21 mouse cellular contexts compared by ENCODE assay signal in the genomic region with DNA sequence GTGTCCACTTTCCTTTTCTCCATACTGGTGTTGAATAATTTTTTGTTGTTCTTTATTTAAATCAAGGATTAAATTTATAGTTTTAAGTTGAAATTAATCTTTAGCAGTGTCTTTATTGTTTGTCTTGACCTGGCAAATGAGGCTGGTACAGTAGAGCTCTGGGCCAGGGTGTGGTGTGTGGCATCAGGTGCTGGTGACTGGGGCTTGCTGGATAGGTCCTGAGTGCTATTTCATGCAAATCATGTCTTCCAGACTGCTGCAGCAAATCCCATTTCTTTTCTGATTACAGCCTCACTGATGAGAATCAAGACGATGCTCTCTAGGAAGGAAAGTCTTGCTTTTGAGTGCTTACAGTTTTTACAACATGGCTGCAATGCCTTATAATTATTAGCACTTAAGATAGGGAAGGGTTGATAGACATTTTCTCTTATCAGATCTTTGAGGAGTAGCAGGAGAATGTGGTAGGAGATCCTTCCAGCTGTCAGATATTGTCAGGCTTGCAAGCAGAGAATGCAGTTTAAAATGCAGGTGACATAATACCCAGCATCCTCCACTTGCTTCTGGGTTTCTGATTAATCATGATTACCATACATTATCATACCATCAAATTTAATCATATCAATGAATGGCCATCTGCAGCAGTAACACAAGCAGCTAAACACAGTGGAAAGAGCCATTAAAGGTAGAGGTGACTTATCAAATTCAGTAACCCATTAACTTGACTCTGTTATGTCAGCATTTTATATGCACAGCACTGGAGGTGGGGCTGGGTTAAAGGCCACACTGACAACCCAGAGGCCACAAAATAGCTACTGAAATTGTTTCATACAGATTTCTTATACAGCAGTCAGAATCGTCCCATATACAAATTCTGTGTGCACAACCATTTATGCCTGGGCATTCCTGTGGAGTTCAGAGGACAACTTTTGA. TPM values are rescaled to one million over a fixed set of nuclear protein-coding genes. Genes with fewer than 3 reads are reported as not detected.
DNase-seq lines count a peak whose midpoint lies in the region; ATAC-seq and TF ChIP-seq lines count a peak whose summit lies in the region.
"Had no signal": no experiment of that assay in that cellular context is flagged by ENCODE, and none has a peak within 500 bp of the region (broad histone marks: within the 10 kb centered on the region; RNA-seq: fewer than 3 reads in every experiment).

No protein-coding gene starts in this region.

- WGBS in hindbrain, embryonic 13.5 days = 63% methylated on average over 2 of the region's 2 CpGs
- 76% methylated on average over 2 of the region's 2 CpGs for WGBS in hindbrain, postnatal 0 days
- 85% methylated on average over 2 of the region's 2 CpGs for WGBS in midbrain, embryonic 12.5 days
- WGBS in midbrain, postnatal 0 days = 59% methylated on average over 2 of the region's 2 CpGs
- 60% methylated on average over 2 of the region's 2 CpGs for WGBS in hindbrain, embryonic 16.5 days
- WGBS in small intestine, adult 2 months = 38% methylated on average over 2 of the region's 2 CpGs

- peak overlapping the region; percentile 62 for H3K27ac ChIP-seq in hindbrain, embryonic 13.5 days
- H3K27ac ChIP-seq in hindbrain, postnatal 0 days = no peak overlapping the region
- H3K27ac ChIP-seq in midbrain, embryonic 12.5 days (replicated peaks) = peak overlapping the region; percentile 58; the same call in 1 of the 2 replicates
- H3K27ac ChIP-seq in midbrain, postnatal 0 days (ENCODE audit: low read depth, low read length) = no peak overlapping the region
- no peak overlapping the region for H3K27ac ChIP-seq in hindbrain, embryonic 16.5 days (ENCODE audit: low read depth, low read length)
- peak overlapping the region; percentile 87 for H3K27ac ChIP-seq in small intestine, adult 2 months (ENCODE audit: insufficient read depth, low read depth, low read length)
- H3K27ac ChIP-seq: embryonic facial prominence, embryonic 10.5 days; limb, embryonic 13.5 days; liver, embryonic 15.5 days; macrophage; stomach, postnatal 0 days had no signal

- TF ChIP-seq CTCF in hindbrain, postnatal 0 days (IDR thresholded peaks at IDR 0.05; ENCODE audit: low read depth) = no peak
- no peak for TF ChIP-seq CTCF in midbrain, postnatal 0 days (IDR thresholded peaks at IDR 0.05)
- no peak for TF ChIP-seq CTCF in small intestine, adult 2 months (IDR thresholded peaks at IDR 0.05; ENCODE audit: extremely low read depth, insufficient read length, insufficient replicate concordance, low read depth, low read length)

- peak; percentile 72 for ATAC-seq in hindbrain, embryonic 13.5 days (ENCODE audit: low FRiP score)
- ATAC-seq in hindbrain, postnatal 0 days = no peak
- no peak for ATAC-seq in midbrain, embryonic 12.5 days (ENCODE audit: low FRiP score, low read depth)
- ATAC-seq in midbrain, postnatal 0 days (ENCODE audit: low FRiP score) = no peak
- 0 out of 2 replicates have a peak, but pooled peaks have one; percentile 40 for ATAC-seq in hindbrain, embryonic 16.5 days
- ATAC-seq: inflammation-experienced regulatory T-cells, adult 6 months had no signal

- H3K4me1 ChIP-seq in hindbrain, embryonic 13.5 days (replicated peaks) = peaks cover 13% of the 10 kb centered on the region
- no peaks in the 10 kb centered on the region for H3K4me1 ChIP-seq in hindbrain, postnatal 0 days (ENCODE audit: insufficient read depth, low read length)
- peaks cover 8% of the 10 kb centered on the region; the same call in 1 of the 2 replicates for H3K4me1 ChIP-seq in midbrain, embryonic 12.5 days
- no peaks in the 10 kb centered on the region for H3K4me1 ChIP-seq in midbrain, postnatal 0 days (ENCODE audit: insufficient read depth, low read length)
- H3K4me1 ChIP-seq in hindbrain, embryonic 16.5 days (ENCODE audit: control insufficient read depth, insufficient read depth, low read depth, low read length) = peaks cover 4% of the 10 kb centered on the region; the same call in 1 of the 2 replicates
- peaks cover 9% of the 10 kb centered on the region; the same call in 1 of the 2 replicates for H3K4me1 ChIP-seq in small intestine, adult 2 months (ENCODE audit: control insufficient read depth, insufficient read depth, insufficient read length, low read length)
- H3K4me1 ChIP-seq: embryonic facial prominence, embryonic 10.5 days; heart, embryonic 12.5 days; limb, embryonic 13.5 days had no signal

- DNase-seq in hindbrain, postnatal 0 days (ENCODE audit: low spot score) = no peak
- DNase-seq in midbrain, postnatal 0 days (ENCODE audit: low spot score) = no peak
- no peak for DNase-seq in adrenal gland, postnatal 36 days
- no peak for DNase-seq in adipocyte (ENCODE audit: low spot score)
- DNase-seq: B cell, adult 2 months; cerebellum, adult 9-10 months; gastrocnemius, postnatal 10 days; heart, adult 11 months; heart, postnatal 14 days; kidney, postnatal 4 days had no signal

- no peak overlapping the region for H3K4me3 ChIP-seq in hindbrain, embryonic 13.5 days
- no peak overlapping the region for H3K4me3 ChIP-seq in hindbrain, postnatal 0 days (ENCODE audit: low read length)
- no peak overlapping the region for H3K4me3 ChIP-seq in midbrain, embryonic 12.5 days
- no peak overlapping the region for H3K4me3 ChIP-seq in midbrain, postnatal 0 days (ENCODE audit: low read depth, low read length)
- H3K4me3 ChIP-seq in hindbrain, embryonic 16.5 days (ENCODE audit: low read length) = no peak overlapping the region
- no peak overlapping the region for H3K4me3 ChIP-seq in small intestine, adult 2 months (ENCODE audit: low read depth, low read length)
- H3K4me3 ChIP-seq: embryonic facial prominence, embryonic 10.5 days; heart, embryonic 12.5 days; limb, embryonic 13.5 days; liver, embryonic 15.5 days had no signal

- no peaks in the 10 kb centered on the region for H3K9me3 ChIP-seq in hindbrain, embryonic 13.5 days
- H3K9me3 ChIP-seq in hindbrain, postnatal 0 days (ENCODE audit: low read length) = no peaks in the 10 kb centered on the region
- no peaks in the 10 kb centered on the region for H3K9me3 ChIP-seq in midbrain, embryonic 12.5 days
- no peaks in the 10 kb centered on the region for H3K9me3 ChIP-seq in midbrain, postnatal 0 days (ENCODE audit: low read length)
- H3K9me3 ChIP-seq in hindbrain, embryonic 16.5 days (ENCODE audit: control insufficient read depth, low read length) = no peaks in the 10 kb centered on the region
- H3K9me3 ChIP-seq: embryonic facial prominence, embryonic 10.5 days; heart, embryonic 12.5 days; limb, embryonic 13.5 days; liver, embryonic 15.5 days had no signal

- H3K36me3 ChIP-seq in hindbrain, embryonic 13.5 days = peaks cover 9% of the 10 kb centered on the region
- no peaks in the 10 kb centered on the region for H3K36me3 ChIP-seq in hindbrain, postnatal 0 days (ENCODE audit: insufficient read depth, low read length)
- peaks cover 21% of the 10 kb centered on the region; the same call in 1 of the 2 replicates for H3K36me3 ChIP-seq in midbrain, embryonic 12.5 days
- H3K36me3 ChIP-seq in midbrain, postnatal 0 days (ENCODE audit: insufficient read depth, low read length) = 0 out of 2 replicates have a peak, but pooled peaks cover 3% of the 10 kb centered on the region
- H3K36me3 ChIP-seq in hindbrain, embryonic 16.5 days (ENCODE audit: control insufficient read depth, insufficient read depth, low read length) = peaks cover 6% of the 10 kb centered on the region; the same call in 1 of the 2 replicates
- H3K36me3 ChIP-seq in small intestine, adult 2 months (ENCODE audit: control insufficient read depth, insufficient read depth, low read length) = peaks cover 11% of the 10 kb centered on the region

- no peak overlapping the region for H3K4me2 ChIP-seq in hindbrain, embryonic 13.5 days
- no peak overlapping the region for H3K4me2 ChIP-seq in hindbrain, postnatal 0 days (ENCODE audit: low read depth, low read length)
- no peak overlapping the region for H3K4me2 ChIP-seq in midbrain, embryonic 12.5 days (replicated peaks)
- no peak overlapping the region for H3K4me2 ChIP-seq in midbrain, postnatal 0 days (ENCODE audit: low read depth, low read length, poor library complexity, severe bottlenecking)
- H3K4me2 ChIP-seq in hindbrain, embryonic 16.5 days (ENCODE audit: low read length) = no peak overlapping the region
- H3K4me2 ChIP-seq: heart, embryonic 12.5 days; limb, embryonic 13.5 days; liver, embryonic 15.5 days had no signal

- H3K27me3 ChIP-seq in hindbrain, embryonic 13.5 days = no peaks in the 10 kb centered on the region
- no peaks in the 10 kb centered on the region for H3K27me3 ChIP-seq in hindbrain, postnatal 0 days (ENCODE audit: insufficient read depth, low read length)
- no peaks in the 10 kb centered on the region for H3K27me3 ChIP-seq in midbrain, embryonic 12.5 days
- H3K27me3 ChIP-seq in midbrain, postnatal 0 days (ENCODE audit: insufficient read depth, low read length) = no peaks in the 10 kb centered on the region
- no peaks in the 10 kb centered on the region for H3K27me3 ChIP-seq in hindbrain, embryonic 16.5 days (replicated peaks; ENCODE audit: control insufficient read depth, insufficient read depth, low read length)
- no peaks in the 10 kb centered on the region for H3K27me3 ChIP-seq in small intestine, adult 2 months (ENCODE audit: control insufficient read depth, insufficient read depth, low read length)
- H3K27me3 ChIP-seq: heart, embryonic 12.5 days; limb, embryonic 13.5 days; liver, embryonic 15.5 days had no signal

- H3K9ac ChIP-seq in hindbrain, embryonic 13.5 days = no peak overlapping the region
- no peak overlapping the region for H3K9ac ChIP-seq in hindbrain, postnatal 0 days (replicated peaks; ENCODE audit: low read length)
- H3K9ac ChIP-seq in midbrain, embryonic 12.5 days (replicated peaks) = no peak overlapping the region
- no peak overlapping the region for H3K9ac ChIP-seq in midbrain, postnatal 0 days (replicated peaks; ENCODE audit: low read length, poor library complexity, severe bottlenecking)
- no peak overlapping the region for H3K9ac ChIP-seq in hindbrain, embryonic 16.5 days (ENCODE audit: low read depth, low read length)
- H3K9ac ChIP-seq: heart, embryonic 12.5 days; limb, embryonic 13.5 days; liver, embryonic 15.5 days had no signal

- TF ChIP-seq POLR2A in small intestine, adult 2 months (IDR thresholded peaks at IDR 0.05; ENCODE audit: low read depth, low read length) = no peak

RNA-seq across cellular contexts. Expression of gene Rbm33, which starts 56.8 kb away (rescaled TPM):
- 18.1 and 19.7 TPM in 2 replicates for polyA plus RNA-seq in hindbrain, embryonic 13.5 days (2015; fragmentation: Nextera tagmentation; extraction: Ambion mirVana)
- total RNA-seq in hindbrain, postnatal 0 days (2014; rRNA removed) = 34.3 and 46.8 TPM in 2 replicates
- 13.2 and 14.9 TPM in 2 replicates for polyA plus RNA-seq in hindbrain, postnatal 0 days (2015; fragmentation: Nextera tagmentation; extraction: Ambion mirVana)
- polyA plus RNA-seq in midbrain, embryonic 12.5 days (2016; fragmentation: Nextera tagmentation; extraction: Ambion mirVana) = 25.3 and 27.3 TPM in 2 replicates
- total RNA-seq in midbrain, postnatal 0 days (2014; rRNA removed) = 31.6 and 36.1 TPM in 2 replicates
- polyA plus RNA-seq in midbrain, postnatal 0 days (2015; fragmentation: Nextera tagmentation; extraction: Ambion mirVana) = 10.3 and 13.8 TPM in 2 replicates
- 10.5 and 13.6 TPM in 2 replicates for polyA plus RNA-seq in hindbrain, embryonic 16.5 days (2015; fragmentation: Nextera tagmentation; extraction: Ambion mirVana)
- 10.7 and 25.2 TPM in 2 replicates for polyA plus RNA-seq in small intestine, adult 2 months (2012; rRNA removed)
- 10 to 100 TPM; 44.2 to 52.8 TPM for total RNA-seq in adrenal gland, postnatal 36 days (2021)

Comparison
In these comparisons a context has a peak if more than half of its experiments do, and no peak if none do; other contexts are left out.
1. ATAC-seq: peak in hindbrain, embryonic 13.5 days (single experiment) and hindbrain, embryonic 16.5 days (single experiment); none in hindbrain, postnatal 0 days (single experiment), midbrain, embryonic 12.5 days (single experiment) and midbrain, postnatal 0 days (single experiment).
2. H3K27ac ChIP-seq: peak in hindbrain, embryonic 13.5 days (single experiment), midbrain, embryonic 12.5 days (single experiment) and small intestine, adult 2 months (single experiment); none in hindbrain, postnatal 0 days (single experiment), midbrain, postnatal 0 days (single experiment) and hindbrain, embryonic 16.5 days (single experiment).